Mouse (Mus musculus): Measurements from ENCODE around the gene Tbc1d24.
A peak's percentile ranks its signal among the peaks of the same experiment; 100 is the strongest.

Gene Tbc1d24

DNA sequence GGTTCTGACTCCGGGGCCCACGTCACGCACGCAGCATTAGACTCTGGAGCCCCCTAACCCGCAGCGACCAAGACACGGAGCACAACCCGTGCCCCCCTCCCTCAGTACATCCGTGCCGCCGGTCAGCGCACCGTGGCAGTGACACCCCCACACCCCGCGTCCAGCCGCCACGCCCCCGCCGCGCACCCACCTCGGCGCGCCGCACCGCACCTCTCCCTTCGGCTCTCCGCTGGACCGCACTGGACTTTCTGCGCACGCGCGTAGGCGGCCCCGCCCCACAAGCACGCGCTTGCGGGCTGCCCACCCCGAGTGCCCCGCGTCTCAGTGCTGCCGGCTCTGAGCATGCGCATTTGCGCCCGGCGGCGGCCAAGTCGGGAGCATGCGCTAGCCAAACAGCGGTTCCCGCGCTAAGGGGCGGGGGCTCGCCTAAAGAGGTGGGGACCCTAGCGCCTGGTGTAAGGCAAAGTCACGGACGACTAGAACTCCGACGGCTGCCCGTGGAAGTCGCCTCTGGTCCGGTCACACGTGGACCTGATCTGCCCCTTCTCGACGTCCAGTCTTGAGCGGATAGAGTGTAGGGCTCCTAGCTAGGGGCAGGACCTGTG is at the start of gene Tbc1d24:
Tbc1d24 (minus strand) TSS at position 279 of the 605 bp plus-strand sequence.
- DNase-seq (ENCODE audit: low spot score), result peak; percentile 95

DNA sequence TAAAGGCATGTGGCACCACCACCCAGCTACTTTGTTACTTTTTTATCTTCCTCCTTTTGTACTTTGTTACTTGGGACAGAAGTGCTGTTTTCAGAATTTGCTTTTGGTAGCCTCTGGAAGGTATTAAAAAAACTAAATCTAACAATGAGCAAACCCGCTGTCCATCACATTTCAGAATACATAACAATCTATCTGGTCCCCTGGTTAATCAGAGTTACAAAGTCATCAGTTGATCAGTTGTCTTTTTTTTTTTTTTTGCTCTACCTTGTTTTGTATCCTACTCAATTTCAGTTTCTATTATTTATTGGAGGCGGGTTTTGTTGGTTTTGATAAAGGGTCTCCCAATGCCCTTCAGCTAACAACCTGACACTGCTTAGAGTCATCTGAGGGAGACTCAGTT is 47.0 kb upstream of the Tbc1d24 start:
- DNase-seq (ENCODE audit: low spot score), result no peak

DNA sequence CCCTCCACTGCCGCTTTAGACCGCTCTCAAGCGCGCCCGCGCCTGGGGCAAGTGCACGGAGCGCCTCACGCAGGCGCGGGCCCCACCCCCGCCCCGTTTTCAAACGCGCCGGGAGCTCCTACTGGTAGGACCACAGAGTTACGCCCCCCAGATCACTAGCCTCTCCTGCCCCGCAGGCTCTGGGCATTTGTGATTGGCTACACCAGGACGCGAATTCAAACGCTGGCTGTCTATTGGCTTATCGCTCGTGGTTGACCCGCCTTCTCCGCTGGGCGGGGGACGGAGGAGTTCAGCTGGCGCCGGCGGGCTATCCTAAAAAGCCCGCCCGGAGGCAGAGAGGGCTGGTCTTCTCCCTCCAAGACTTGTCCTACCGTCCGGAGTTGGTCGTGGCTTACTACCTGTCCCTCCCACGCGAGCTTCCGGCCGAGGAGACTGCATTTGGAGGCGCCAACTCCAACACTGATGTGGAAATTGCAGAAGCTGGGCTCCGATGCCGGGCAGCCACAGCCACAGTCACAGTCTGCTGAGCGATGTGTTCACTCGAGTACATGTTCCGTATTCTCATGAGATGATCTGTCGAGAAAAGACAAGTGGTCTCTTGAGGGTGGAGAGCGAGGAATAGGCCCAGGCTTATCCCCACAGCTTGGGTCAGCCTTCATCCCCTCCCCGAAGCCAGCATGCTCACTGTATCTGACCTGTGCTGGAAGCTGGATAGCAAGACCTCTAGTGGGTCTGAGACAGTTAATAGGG is 46.1 kb upstream of the Tbc1d24 start, which contains the start of gene Ccnf:
Ccnf (minus strand) TSS at position 165 of the 750 bp plus-strand sequence.
- peak; percentile 99 for DNase-seq (ENCODE audit: low spot score)

DNA sequence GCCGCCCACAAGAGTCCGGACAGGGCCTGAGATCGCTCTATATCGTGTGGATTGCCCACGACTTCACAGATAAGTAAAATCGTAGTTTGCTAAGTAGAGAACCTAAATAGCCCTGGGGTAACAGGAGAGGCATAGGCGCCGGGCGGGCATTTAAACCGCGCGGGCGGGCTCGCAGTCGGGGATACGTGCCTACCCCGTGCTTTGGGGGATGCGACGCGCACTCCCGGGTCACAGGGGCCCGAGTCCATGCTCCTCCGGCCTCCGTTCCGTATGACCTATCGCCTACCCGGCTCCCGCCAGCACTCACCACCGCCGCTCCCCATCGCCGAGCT is 45.6 kb upstream of the Tbc1d24 start:
- no peak for DNase-seq (ENCODE audit: low spot score)

- DNase-seq (ENCODE audit: low spot score), result peak; percentile 22
These were observed 43.3 kb upstream of the Tbc1d24 start for GRCm38 (mm10) chr17:24248641-24249040.

DNA sequence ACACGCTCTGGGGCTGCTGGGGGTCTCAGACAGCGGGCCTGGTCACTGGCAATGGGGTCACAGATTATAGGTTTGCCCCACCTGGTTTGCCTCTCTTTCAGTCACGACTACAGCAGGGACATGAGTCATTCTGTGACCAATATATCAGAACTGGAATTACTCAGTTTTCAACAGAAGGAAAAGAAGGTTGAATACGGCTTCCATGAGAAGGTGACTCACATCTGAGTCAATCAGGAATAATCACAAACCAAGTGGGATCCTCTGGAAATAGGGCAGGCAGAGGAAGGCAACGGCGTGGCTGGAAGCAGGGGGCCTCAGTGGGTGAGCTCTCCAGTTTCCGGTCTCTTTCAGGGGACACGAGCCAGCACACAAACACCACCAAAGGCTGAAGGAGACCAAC is 38.7 kb upstream of the Tbc1d24 start:
- DNase-seq (ENCODE audit: low spot score), result no peak

- peak; percentile 45 for DNase-seq (ENCODE audit: low spot score)
These were observed 38.1 kb upstream of the Tbc1d24 start for GRCm38 (mm10) chr17:24243311-24243969.

DNA sequence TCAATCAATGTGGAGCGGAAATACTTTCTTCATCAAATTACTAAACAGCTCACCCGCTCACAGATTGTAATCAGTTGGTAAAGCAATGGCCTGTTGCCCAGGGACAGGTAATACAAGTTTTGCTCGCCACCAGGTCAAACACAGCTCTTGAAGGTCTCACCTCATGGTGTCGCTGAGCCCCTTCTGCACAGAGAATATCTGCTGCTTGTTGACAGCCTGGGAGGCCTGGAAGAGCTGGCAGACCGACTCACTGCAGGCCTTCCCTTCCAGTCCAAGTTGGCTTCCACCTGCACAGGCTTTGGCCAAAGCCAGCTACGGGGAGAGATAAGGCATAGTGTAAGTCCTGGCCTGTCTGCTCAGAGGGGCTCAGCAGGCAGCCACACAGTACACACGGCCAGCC is 31.6 kb upstream of the Tbc1d24 start:
- no peak for DNase-seq (ENCODE audit: low spot score)

GRCm38 (mm10) chr17:24236479-24236878 is 31.1 kb upstream of the Tbc1d24 start:
- no peak for DNase-seq (ENCODE audit: low spot score)

GRCm38 (mm10) chr17:24227941-24228340 is 22.6 kb upstream of the Tbc1d24 start:
- no peak for DNase-seq (ENCODE audit: low spot score)

DNA sequence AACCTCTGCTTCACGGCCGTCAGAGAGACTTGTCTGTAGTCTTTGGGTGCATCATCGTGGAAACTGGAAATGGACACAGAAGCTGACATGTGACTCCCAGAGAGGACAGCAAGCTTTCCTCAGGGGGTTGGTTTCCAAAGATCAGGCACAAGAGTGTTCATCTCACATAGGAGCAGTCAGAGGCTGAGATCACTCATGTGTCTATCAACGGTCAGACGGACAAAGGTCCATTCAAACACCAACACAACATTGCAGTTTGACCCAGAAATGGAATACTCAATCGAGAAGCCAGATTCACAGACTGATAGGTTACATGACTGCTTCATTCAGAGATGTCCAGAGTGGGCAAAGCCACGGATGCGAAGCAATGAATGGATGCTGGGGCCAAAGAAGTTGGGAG is 21.4 kb upstream of the Tbc1d24 start:
- DNase-seq (ENCODE audit: low spot score), result no peak

DNA sequence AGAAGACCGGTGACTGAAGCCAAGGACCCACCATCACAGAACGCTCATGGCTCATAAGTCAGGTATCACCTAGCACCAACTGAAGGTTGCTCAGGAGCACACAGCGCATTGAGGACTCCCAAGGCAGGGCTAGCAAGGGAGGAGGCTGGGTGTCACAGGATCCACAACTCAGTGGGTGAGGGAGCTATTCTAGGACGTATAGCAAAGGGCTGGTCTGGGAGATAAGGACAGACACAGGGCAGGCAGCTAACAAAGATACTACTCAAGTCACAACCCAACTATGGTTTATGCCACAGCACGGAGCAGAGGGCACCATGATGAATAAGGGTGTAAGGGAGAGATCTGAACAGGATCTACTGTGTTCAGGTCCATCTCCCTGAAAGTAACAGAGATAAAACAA is 20.5 kb upstream of the Tbc1d24 start:
- DNase-seq (ENCODE audit: low spot score), result no peak

DNA sequence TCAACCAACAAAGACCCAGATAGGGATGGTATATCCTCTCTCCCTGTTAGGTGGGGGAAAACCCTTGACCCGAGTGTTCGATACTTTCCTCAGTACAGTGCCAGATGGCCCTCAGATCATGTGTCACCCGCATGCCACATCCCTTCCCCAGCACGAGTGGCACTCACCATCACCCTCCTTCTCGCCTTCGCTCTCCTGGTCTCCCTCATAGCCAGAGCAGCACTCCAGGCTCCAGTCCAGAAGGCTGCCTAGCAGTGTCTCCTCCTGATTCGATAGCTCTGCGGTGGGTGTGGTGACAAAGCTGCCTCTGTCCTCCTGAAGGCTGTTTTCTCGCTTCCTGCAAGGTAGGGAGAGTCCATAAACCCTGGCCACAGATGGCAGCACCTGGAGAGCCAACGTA is 19.4 kb upstream of the Tbc1d24 start:
- no peak for DNase-seq (ENCODE audit: low spot score)

- no peak for DNase-seq (ENCODE audit: low spot score)
These were observed 18.2 kb upstream of the Tbc1d24 start for GRCm38 (mm10) chr17:24223513-24223912.

DNA sequence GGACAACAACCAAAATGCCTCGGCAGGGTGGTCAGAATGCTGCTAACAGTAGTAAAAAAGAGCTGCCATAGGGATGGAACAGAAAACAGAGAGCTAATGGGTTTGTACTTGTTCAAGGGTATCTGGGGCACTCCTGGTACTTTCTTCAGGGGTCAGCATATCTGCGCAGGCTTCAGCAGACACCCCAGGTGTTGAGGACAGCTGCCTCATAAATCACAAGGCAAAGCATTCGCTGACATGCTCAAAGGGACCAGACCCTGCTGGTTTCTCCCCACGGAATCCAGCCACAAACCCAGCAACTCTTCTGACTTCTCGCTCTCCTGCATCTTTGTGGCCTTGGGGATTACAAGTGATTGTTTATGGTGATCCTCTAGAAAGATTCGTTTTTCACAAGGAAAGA is 17.3 kb upstream of the Tbc1d24 start:
- DNase-seq (ENCODE audit: low spot score), result no peak

DNA sequence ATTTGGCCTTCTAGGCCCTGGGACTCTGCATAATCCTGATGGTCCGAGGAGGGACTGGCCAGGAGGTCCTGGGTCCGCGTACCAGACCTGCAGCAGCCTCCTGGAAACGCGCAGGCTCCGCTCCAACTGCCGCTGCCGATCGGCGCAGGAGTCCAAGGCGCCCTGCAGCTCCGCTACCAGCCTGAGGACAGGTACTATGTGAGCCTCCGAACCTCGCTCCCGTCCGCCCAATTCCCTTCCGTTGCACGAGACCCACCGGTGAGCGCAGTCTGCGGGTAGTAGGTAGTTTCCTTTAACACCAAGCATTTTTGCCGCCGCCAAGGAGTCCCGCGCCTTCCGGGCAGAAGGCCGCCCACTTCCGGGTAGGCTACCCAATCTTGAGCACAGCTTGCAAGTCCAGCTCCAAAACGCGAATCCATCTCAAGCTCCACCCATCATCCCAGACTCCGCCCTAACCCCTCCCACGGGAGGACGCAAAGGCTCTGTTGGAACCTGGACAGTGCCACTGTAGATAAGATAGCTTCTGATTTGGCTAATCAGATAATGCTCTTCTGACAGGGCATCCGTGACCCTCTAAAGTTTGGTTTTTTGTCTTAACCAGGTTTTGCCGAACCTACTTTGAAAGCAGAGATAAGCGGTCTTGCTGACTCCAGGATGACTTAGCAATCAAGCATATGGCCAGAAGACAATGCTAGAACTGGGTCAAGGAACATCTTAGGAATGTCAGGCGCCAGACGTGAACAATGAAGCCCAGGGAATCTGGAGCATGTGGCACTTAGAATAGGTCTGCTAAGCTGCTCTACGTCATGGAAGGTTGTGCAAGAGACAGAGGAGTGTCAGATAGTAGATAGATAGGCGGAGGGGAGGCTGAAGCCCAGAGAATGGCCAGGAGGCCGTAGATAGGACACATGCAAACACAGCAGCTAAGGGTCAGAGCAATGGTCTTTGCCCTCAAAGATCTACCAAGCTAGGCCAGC is 15.4 kb upstream of the Tbc1d24 start, which contains the start of gene Tedc2:
Tedc2 (minus strand) TSS at position 417 of the 977 bp plus-strand sequence.
- DNase-seq (ENCODE audit: low spot score), result peak; percentile 97

DNA sequence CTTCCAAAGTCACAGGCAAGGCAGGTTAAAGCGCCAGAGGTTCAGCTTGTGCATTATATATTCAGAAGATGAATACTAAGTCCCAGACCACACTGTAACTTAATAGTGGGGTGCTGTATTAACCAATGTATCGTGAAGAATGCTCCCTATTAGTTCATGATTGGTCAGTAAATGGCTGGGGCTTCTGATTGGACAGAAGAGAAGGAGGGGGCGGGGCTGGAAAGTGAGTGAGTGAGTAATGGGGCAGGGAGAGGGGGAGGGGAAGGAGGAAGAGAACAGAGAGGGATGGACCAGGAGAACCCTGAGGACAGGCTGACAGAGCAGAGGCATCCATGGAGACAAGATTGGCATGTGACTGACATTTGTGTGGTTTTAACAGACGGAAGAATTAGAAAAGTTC is 11.5 kb upstream of the Tbc1d24 start:
- DNase-seq (ENCODE audit: low spot score), result peak; percentile 46

DNA sequence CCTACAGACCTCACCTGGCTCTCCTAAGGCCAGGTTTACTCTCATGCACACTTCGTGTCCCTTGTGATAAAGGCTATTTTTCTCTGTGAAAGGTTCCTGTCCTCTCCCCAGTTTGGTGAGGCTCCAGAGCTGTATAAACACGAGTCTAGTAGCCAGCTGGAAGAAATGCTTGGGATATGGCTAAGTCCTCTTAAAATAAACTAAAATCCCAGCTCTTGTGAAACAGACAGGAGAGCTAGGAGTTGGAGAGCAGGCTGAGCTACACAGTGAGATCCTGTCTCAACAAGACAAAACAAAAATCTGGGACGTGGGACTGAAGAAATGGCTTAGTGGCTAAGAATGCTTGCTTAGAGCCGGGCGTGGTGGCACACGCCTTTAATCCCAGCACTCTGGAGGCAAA is 7.8 kb upstream of the Tbc1d24 start:
- DNase-seq (ENCODE audit: low spot score), result no peak

GRCm38 (mm10) chr17:24212441-24213018 is 7.2 kb upstream of the Tbc1d24 start:
- peak; percentile 14 for DNase-seq (ENCODE audit: low spot score)

DNA sequence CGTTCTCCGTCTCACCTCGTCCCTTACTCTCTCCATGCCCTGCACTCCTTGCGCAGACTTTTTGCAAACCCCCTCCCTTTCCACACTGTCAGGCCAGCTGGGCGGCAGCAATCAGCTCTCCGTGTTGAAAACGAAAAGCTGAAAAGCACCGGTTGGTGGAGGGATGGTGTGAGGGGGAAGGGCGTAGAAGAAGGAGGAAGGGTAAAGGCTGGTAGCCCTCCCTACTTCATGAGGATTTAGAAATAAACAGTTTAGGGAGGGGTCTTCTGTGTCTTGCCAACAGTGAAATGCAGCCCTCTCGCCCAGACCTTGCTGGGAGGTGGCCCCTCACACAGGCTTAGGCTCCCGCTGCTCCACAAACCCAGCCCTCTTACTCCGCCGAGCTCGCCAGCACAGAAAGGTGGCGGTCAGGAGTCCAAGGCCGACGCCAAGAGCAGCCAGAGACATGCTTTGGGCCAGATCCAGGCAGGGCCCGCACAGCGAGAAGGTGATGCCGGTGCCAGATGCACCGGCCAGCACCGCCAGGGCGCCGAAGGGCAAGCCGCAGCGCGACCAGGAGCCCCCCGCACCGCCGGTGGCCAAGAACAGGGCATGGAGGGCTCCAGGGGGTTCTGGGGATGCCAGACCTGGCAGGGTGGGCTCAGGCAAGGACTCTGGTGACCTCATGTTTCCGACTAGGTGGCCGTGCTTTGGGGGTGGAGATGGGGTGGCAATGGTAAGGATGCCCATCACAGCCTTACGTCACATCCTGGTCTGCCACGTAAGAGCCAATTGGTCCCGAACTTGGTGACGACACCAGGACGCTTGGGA is 6.5 kb upstream of the Tbc1d24 start:
- DNase-seq (ENCODE audit: low spot score), result peak; percentile 87

- DNase-seq (ENCODE audit: low spot score), result no peak
These were observed 5.2 kb upstream of the Tbc1d24 start for GRCm38 (mm10) chr17:24210591-24210990.

Data from embryo, embryonic 10.5 days (tissue).